Comparison of ENCODE assay signal across 25 mouse cellular contexts in the genomic region with DNA sequence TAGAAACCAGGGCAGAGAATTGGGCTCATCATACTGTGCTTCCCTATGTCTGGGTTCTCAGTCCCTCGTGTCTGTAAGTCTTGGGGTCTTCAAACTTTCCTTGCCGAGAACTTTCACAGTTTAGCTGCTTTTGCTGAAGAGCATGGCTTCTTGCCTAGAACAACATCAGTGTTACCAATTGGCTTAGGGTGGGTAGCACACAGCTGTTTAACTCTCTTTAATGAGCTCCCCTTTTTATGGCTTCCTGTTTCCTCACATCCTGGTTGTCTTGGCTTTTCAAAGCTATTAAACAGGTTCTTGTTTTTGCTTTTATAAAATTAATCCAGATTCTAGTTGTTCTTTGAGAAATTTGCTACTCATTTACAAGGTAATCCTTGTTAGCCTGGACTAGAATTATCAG.
"Had no signal": no experiment of that assay in that cellular context is flagged by ENCODE, and none has a peak within 500 bp of the region (broad histone marks: within the 10 kb centered on the region; RNA-seq: fewer than 3 reads in every experiment).

No protein-coding gene starts in this region.

- H3K27ac ChIP-seq: heart, adult 2 months; heart, embryonic 13.5 days; heart, embryonic 15.5 days; hindbrain, embryonic 10.5 days; hindbrain, embryonic 12.5 days; hindbrain, embryonic 14.5 days; intestine, embryonic 15.5 days; layer of hippocampus, adult 2 months; left cerebral cortex, adult 2 months; limb, embryonic 13.5 days; liver, embryonic 13.5 days had no signal

- DNase-seq: gastrocnemius, postnatal 25 days; heart, adult 2 months; heart, postnatal 14 days; heart, postnatal 4 days; kidney, adult 18-20 months; kidney, adult 8-10 months; kidney, postnatal 10 days; kidney, postnatal 25 days; kidney, postnatal 4 days; liver; liver, embryonic 13.5 days had no signal

- H3K9me3 ChIP-seq: heart, embryonic 13.5 days; heart, embryonic 15.5 days; hindbrain, embryonic 10.5 days; hindbrain, embryonic 12.5 days; intestine, embryonic 15.5 days; limb, embryonic 13.5 days; liver, embryonic 13.5 days had no signal

- H3K9ac ChIP-seq: heart, embryonic 13.5 days; heart, embryonic 15.5 days; hindbrain, embryonic 12.5 days; hindbrain, embryonic 14.5 days; intestine, embryonic 15.5 days; limb, embryonic 13.5 days; liver, embryonic 13.5 days had no signal

- H3K4me3 ChIP-seq: heart, adult 2 months; heart, embryonic 13.5 days; heart, embryonic 15.5 days; hindbrain, embryonic 10.5 days; hindbrain, embryonic 12.5 days; intestine, embryonic 15.5 days; layer of hippocampus, adult 2 months; left cerebral cortex, adult 2 months; limb, embryonic 13.5 days; liver, embryonic 13.5 days had no signal

- H3K27me3 ChIP-seq: heart, embryonic 13.5 days; heart, embryonic 15.5 days; hindbrain, embryonic 12.5 days; intestine, embryonic 15.5 days; limb, embryonic 13.5 days; liver, embryonic 13.5 days had no signal

- ATAC-seq: hindbrain, embryonic 16.5 days; inflammation-experienced regulatory T-cells, adult 6 months; intestine, embryonic 15.5 days; intestine, postnatal 0 days had no signal

- H3K4me1 ChIP-seq: heart, embryonic 13.5 days; heart, embryonic 15.5 days; hindbrain, embryonic 10.5 days; hindbrain, embryonic 12.5 days; intestine, embryonic 15.5 days; limb, embryonic 13.5 days; liver, embryonic 13.5 days had no signal

- H3K36me3 ChIP-seq: heart, embryonic 13.5 days; heart, embryonic 15.5 days; hindbrain, embryonic 10.5 days; hindbrain, embryonic 12.5 days; intestine, embryonic 15.5 days; limb, embryonic 13.5 days; liver, embryonic 13.5 days had no signal

- H3K4me2 ChIP-seq: heart, embryonic 11.5 days; heart, embryonic 13.5 days; heart, embryonic 15.5 days; hindbrain, embryonic 12.5 days; hindbrain, embryonic 14.5 days; intestine, embryonic 15.5 days; limb, embryonic 13.5 days; liver, embryonic 11.5 days; liver, embryonic 13.5 days had no signal
